Mouse (Mus musculus) right cerebral cortex, postnatal 36 days (tissue): ENCODE measurements around the gene Ap3d1.

ENCODE experiments used
- DNase-seq, 2 experiments: peaks; one replicate each; pipeline ENCODE4 v3.0.0; 2022; ENCODE audit warnings: low spot score in 2 of 2, mixed read lengths in 1 of 2

Gene Ap3d1

DNA sequence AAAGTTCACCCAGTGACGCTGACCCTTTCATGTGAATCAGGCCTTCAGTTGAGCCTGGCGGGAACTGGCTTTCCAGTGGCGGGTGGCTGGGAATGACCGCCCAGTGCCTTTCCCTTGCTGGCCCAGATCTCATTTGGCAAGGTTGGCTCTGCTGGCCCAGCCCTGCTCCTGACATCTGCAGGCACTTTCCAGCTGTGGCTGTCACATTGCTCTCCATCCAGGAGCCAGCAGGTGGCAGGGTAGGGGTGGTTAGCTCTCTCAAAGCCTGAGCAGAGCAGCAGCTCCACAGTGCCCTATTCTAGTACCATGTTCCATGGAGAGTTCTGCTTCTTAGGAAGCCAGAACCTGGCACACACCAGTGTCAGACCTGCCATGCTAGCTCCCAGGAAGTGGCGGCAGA, 15.7 kb upstream of the Ap3d1 start:
- peak; percentile 31 to 62 for DNase-seq

DNA sequence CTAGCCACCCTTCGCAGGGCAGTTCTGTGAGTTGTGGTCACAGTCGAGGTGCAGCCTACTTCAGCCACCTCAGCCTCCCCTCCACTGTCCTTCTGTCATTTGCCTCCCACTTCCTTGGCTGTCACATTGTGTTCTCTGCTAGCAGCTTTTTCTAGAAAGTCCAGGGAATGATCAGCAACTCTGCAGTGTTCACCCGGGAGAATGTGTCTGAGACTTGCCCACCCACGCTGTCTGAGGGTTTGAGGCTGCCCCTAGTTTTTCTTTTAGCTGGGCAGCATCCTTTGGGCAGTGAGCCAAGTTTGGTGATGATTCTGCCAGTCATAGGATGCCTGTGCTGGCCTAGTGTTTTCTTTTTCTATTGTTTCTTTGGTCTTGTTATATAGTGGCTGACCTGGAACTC, 14.9 kb upstream of the Ap3d1 start:
- DNase-seq, result peak; percentile 59

DNA sequence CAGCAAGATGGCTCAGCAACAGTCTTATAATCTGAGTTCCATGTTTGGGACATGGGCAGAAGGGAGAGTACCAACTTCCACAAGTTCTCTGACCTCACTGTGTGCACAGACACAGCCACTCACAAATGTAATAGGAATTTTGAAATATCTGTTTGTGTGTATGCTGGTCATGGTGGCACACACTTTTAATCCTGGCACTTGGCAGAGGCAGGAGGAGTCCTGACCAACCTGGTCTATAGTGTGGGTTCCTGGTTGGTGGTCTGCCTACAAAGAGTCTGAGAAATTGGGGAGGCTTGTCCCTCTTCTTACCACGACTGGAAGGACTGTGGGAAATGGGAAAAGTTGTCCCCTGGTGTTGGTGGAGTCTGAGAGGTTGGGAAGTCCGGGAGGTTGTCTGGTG, 14.4 kb upstream of the Ap3d1 start:
- DNase-seq, result no peak

DNA sequence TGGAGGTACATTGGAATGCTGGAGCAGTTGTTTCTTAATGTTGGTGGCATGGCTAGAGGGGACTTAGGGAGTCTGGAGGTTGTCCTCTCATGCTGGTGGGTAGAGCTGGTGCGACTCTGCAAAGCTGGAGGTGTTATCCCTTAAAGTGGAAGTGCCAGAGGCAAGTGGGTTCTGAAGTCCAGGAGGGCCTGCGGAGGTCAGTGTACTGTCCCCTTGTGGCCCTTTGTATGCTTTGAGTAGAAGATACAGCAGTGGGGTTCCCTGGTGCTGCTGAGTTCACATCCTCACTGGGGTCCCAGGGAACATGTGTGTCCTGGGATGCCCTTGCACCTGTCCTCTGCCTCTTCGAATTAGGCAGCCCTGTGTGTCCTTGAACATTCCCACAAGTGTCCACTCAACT, 14.0 kb upstream of the Ap3d1 start:
- DNase-seq, result no peak

DNA sequence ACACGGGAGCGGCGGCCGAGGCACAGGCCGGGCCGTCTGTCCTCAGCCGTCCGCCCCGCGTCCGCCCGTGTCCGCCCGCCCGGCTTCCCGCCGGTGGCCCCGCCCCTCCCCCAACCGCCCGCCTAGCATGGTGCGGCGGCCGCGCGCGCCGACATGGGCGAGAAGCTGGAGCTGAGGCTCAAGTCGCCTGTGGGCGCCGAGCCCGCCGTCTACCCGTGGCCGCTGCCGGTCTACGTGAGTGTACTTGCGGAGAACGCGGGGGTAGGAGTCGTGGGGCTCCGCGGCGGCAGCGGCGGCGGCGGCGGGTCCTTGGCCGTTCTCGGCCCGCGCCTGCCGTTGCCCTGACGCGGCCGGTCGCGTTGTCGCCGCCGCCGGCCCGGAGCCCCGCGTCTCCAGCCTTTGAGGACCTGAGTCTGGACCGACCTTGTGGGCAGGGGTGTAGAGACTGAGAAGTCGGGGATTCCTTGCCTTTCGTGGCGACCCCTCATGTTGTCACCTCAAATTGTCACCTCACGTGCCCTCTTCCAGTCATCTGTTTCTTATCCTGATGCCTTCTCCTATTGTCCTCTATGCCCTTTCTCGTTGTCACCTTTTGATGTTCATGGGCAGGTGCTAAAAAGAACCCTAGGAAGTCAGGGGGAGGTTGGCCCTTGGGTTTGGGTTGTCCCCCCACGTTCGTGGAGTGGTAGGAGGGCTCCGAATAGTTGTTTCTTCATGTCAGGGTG, 13.4 kb upstream of the Ap3d1 start:
- DNase-seq, result no peak

DNA sequence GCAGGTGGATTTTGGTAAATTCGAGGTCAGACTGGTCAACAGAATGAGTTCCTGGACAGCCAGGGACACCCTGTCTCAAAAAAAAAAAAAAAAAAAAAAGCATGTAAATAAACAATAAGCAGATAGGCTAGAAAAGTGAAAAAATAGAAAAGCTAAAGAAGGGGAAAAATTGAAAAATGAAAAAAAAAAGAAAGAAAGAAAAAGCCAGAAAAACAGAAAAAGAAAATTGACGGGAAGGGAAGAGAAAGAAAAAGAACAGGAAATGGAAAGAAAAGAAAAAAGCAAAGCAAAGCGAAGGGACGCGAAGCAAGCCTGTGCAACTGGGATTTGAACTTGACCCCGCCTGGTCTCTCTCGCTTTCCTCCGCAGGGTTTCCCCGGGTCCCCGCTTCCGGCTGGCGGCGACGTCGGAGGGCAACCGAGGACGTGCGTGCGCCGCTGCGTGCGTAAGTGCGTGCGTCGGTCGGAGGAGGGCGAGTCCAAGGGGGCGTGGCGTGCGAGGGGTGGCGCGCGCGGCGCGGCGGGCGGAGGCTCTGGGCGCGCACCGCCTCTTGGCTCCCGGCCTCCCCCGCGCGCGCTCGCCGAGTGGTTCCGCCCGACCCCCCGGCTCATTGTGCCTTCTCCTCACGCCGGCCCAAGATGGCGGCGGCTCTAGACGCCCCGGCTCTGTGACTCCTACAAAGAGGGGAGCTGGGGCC, 12.7 kb upstream of the Ap3d1 start, which contains the start of gene Dot1l:
TSS of gene Dot1l (plus strand) at position 613 of the 697 bp plus-strand sequence.
- peak; percentile 95 to 97 for DNase-seq

DNA sequence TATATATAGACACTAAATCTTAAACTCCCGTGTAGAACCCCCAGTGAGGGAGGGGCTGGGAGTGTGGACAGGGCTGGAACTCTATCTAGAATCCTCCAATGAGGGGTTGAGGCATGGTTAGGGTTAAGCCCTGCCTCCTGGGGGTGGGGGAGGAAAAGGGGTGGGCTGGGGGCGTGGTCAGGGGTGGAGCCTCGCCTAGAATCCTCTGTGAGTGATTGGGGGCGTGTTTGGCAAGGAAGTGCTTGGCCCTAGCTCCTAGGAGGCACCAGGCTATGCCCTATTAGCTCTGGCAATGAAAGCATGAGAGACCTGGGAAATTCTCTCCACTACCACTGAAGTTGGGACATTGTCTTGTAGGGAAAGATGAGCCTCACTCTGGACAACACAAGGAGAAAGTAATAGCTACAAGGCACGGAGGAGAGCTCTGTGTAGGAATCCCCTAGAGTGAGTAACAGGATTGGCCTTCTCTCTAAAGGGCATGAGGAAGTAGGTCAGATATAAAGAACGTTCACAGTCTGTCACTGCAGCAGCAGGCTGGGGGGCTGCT, 10.1 kb upstream of the Ap3d1 start:
- DNase-seq, result no peak

DNA sequence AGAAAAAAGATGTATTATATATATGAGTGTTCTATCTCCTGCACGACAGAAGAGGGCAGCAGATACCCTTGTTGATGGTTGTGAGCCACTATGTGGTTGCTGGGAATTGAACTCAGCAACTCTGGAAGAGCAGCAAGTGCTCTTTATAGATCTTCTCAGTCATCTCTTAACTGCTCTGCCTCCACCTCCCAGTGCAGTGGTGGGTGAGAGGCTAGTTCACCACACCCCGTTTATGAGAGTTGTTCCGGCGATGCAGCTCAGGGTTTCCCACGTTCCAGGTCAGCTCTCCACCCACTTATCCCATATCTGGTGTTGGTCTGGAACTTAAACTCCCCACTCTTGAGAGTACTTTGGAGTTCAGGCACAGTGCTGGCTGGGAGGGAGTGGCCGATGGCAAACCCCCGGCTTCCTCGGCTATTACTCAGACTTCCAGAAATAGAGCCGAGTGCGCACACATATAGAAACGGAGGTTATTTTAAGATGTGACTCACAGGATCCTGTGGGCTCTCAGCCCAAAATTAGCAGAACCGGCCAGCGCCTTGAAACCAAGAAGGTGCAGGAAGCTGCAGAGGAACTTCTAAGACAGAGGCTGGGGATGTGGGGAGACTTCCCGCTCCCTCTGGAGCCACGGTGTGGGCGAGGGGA, 9.2 kb upstream of the Ap3d1 start:
- DNase-seq, result peak; percentile 70 to 84

DNA sequence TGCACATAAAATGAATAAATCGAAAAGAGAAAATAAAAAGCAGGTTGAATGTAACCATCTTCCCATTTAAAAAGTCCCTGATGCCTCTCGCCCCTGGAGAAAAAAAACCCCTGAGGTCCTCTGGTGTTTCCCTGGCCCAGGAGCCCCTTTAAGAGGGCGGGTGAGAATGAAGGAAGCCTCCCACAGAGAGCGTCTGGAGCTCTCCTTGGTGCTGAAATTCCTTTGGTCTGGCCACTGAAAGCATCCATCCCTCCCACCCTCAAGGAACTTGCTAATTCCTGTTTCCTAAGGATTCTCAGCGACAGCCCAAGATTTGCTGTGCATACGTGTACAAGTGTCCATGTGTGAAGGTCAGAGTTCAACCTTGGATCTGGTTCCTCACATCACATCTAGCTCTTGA, 6.5 kb upstream of the Ap3d1 start:
- DNase-seq, result no peak

DNA sequence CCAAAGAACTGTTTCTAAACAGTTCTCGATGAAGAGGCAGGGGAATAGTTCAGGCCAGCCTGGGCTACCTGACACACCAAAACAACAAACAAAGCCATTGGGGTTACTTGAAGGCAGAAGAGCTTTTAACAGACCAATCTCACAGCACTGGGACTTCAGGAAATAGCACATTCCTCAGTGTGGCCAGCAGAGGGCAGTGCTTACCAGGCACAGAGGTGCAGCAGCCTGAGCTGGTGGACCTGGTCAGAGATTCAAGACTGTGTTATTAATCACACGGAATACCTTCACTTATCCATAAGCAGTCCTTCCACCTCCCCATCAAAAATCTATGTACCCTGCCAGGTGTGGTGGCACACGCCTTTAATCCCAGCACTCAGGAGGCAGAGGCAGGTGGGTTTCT, 5.3 kb upstream of the Ap3d1 start:
- DNase-seq, result peak; percentile 42 to 50

DNA sequence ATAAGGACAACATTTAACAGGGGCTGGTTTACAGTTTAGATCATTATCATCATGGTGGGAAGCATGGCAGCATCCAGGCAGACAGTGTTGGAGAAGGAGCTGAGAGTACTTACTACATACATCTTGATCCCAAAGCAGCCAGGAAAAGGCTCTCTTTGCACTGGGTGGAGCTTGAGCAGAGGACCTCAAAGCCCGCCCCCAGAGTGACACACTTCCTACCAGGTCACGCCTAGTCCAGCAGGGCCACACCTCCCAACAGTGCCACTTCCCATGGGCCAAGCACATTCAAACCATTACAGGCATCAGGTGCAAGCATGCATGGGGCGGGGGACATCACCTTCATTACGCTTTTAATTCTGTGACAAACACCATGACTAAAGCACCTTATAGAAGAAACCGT, 2.2 kb upstream of the Ap3d1 start:
- no peak for DNase-seq

DNA sequence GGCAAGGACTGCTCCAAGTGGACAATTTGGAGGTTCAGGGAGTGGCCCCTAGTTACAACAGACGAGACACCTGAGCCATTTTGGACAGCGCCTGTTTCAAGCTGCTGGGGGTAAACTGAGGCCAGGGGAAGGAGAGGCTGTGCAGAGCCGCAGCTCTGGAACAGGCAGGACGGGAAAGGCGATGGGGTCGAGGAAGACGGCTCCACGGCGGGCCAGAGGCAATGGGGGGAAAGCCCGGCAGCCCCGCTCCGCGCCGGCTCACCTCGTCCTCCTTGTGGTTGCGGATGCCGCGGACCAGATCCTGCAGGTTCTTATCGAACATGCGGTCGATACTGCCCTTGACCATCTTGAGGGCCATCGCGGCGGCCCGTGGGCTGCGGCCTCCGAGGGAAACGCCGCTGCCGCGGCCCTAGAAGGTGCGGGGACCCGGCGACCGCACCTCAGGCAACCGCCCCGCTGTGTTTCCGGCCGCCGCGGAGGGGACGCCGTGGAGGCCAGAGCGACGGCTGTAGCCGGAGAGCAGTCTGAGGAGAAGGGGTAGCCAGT, 357 bp downstream of the Ap3d1 start:
- DNase-seq, result no peak

DNA sequence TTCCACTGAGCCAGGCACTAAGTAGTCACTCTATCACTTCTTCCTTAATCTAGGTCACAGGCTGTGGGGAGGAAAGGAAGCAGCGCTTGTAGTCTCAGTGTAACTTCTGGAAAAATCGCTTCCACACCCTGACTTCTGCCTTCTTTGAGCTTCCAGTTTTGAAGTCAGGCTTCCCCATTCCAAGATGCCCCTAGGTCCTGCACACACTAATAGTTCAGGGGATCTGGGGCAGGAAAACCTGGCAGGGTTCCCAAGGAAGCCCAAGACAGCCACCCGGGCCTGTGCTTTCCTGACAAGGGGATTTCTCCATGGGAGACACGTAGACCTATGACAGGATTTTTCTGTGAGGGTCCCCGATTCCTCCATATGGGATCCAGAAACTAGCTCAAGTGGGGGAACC, 918 bp downstream of the Ap3d1 start:
- DNase-seq, result no peak

DNA sequence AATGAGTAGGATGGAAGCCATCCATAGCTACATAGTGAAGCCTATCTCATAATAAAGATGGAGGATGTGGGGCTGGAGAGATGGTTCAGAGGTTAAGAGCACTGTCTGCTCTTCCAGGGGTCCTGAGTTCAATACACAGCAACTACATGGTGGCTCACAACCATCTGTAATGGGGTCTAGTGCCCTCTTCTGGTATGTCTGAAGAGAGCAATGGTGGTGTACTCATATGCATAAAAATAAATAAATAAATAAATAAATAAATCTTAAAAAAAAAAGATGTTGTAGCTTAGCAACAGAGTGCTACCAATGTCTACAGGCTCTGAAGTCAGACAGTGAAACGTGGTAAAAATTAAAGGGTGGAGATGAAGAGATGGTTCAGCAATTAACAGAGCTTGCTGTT, 3.4 kb downstream of the Ap3d1 start:
- no peak for DNase-seq

DNA sequence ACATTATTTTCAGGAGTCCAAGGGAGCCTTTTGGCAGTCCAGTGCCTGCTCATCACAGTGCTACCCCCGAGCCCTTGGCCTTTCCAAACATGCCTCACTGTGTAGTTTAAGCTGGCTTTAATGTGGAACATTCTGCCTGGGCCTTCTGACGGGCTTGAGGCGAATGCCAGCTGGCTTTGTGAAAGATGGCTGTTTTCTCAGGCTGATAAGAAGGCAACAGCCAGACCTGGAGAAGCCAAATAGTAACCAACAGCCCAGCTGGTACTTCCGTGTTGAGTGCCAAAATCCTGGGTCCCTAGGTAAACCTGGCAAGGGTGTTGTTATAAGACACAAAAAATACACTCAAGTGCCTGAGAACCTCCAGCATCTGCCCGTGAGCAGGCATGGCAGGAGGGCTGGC, 5.3 kb downstream of the Ap3d1 start:
- no peak for DNase-seq

DNA sequence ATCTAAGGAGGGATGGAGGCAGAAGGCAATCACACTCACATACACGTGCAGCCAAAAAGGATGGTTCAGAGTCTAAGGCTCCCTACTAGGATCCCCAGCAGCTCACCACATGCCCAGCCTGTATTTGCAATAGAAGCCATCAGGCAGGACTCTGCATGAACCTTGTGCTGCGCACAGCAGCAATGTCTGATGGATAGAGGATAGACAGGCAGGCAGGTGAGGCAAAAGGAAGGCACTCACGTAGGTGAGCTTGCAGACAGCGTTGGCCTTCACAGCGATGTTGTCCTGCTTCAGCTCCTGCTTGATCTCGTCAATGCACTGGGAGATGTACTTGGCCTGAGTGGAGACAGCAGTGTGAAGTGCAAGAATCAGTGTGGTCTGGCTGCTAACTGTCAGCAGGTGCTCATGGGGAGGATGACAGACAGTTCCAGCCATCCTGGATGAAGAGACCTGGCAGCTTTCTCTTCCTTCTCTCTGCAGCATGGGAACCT, 9.4 kb downstream of the Ap3d1 start:
- no peak for DNase-seq

DNA sequence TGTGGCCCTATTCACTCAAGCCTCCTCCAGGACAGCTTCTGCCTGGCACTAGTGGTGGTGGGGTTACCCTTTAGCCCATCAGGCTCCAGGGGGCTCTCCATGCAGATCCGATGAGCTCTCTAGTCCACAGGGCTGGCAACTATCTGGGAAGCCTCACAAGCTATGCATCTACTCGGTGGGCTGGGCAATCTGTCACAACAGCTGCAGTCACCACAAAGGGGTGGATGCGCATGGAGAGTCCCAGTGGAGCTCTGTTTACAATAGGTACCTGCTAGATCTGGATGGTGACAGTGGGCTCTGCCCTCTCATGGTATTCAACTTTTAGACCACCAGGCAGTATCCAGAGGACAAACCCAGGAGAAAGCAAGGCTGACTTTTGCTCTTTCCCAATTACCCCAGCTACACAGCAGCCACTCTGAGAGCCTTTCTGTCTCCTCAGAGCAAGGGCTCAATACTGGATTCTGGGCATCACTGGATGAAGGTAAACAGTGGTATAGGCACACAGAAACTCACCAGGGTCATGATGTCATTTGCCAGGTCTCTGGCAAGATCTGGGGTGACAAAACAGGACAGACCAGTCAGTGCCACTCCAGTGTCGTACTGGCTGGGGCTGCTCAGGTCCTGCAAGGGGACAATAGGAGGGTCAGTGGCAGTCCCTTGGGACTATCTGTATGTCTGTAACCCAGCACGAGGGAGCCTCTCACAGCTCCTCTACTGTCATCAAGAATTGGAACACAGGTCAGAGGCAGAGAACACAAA, 14.5 kb downstream of the Ap3d1 start:
- DNase-seq, result no peak

DNA sequence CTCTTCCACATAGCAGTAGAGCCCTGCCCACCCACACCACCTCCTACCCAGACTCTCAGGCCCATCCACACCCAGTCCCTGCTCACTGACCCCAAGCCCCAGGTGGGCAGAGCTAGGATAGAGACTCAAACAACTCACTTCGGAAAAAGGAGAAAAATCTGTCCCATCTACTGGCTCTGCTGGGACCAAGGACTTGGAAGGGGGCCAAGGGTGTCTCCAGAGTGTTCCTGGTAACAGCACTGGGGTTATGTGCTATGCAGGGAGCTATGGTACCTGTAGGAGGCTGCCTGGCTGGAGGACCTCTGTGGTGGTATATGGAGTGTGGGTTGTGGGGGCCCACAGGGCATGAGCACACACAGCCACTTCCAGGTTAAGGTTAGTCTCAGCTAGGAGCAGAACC, 24.8 kb downstream of the Ap3d1 start:
- no peak for DNase-seq

DNA sequence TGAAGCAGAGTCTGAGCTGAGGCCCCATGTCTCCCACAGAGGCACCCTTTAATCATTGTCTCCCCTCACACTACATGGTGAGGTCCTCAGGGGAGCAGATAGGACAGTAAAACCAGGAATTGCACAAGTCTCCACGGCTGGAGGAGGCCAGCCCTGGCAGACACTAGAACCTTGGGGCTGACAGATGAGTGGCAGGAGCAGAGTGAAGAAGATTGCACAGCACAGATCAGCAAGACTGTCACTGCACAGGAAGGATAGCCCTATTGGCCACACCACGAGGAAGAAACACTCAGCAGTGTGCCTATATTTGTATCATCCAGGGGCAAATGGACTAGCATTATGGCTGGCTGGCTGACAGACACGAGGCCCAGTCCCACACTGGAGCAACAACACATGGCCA, 31.2 kb downstream of the Ap3d1 start:
- no peak for DNase-seq

DNA sequence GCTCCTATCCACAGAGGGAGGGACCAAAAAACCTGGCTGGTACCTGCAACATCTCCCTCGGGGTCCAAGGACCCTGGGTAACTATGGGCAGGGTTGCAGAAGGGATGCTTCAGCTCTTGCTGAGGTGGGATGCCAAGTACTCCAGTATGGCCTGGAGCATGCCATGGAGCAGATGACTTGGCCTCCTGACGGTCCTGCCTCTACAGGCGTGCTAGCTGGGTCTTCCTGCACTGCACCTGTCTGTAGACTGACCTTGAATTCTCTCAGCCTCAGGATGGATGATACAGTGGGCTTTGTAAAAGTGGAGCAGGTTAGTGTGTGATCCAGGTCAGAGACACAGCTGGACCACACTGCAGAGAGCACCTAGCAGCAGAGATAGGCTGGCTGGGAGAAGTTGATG, 36.6 kb downstream of the Ap3d1 start:
- no peak for DNase-seq

DNA sequence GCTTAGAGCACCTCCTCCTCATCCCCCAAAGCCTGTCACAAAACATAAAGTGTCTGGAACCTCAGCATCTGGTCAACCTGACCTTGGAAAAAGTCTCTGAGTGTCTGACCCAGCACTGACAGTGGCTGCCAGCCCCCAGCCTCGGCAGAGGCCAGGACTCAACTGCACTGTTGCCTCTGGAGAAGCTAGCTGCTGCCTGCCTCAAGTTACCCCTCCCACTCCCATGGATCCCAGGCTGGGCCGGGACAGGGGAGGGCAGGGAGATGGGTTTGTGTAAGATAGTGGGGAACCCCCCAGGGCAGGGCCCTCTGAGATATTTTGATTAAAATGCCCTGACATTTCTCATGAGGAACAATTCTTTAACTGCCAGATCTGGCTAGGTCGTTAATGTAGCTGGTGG, 37.0 kb downstream of the Ap3d1 start:
- DNase-seq, result no peak

DNA sequence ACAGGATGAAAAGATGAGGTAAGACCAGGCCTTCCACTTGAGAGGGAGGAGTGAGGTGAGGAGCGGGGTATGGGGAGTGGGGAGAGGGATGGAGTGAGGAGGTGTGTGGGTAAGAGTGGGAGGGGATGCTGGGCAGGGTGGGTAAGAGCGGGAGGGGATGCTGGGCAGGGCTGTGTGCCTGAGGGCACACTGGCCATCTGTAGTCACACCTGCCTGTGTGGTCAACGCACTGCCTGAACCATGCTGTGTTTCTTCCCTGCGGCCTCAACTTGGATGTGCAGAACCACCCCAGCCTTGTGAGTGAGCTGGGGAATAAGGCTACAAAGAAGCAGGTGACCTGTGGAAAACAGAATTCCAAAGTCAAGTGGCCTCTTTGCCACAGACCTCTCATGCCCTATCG, 37.6 kb downstream of the Ap3d1 start:
- DNase-seq, result no peak
